Mouse (Mus musculus): ENCODE results near the gene Timm8b.
A peak's percentile ranks its signal among the peaks of the same experiment; 100 is the strongest.

The Timm8b gene

DNA sequence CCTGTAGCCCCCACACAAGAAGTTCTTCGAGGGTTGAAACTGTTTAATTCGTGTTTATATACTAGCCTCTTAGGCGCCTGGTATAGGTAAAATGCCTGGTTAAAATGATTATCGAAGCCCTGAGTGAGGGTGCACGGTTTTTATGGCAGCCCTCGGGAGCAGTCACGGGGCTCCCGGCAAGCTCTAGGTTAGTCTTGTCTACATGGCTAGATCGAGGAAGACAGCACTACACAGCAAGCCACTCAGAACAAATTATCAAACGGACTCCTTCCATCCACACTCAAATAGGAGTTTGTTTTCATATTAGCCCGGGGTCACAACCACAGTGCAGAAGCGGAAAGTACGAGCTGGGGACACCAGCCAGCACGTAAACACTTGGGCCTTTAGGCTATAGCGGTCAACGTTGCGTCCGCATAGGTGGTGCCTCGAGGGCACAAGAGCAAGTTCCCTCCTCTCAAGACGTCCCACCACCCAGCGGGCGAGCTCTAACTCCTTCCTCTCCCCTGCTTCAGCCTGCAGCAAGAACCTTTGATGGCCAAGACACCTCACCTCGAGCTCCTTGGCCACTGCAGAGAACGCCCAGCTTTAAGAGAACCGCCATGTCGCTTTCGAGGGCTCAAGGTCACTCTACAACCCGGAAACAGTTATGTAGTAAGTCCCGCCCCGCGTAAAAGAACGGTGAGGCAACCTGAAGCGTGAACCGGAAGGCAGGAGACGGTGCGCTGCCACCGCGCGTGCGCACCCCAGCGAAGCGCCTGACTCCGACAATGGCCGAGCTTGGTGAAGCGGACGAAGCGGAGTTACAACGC, at the start of gene Timm8b, which contains the start of gene Sdhd:
Timm8b (plus strand) TSS at position 722 of the 809 bp plus-strand sequence.
Sdhd (minus strand) TSS at position 624 of the 809 bp plus-strand sequence.
- DNase-seq (ENCODE audit: low read depth, low spot score), result peak; percentile 97

- peak; percentile 61 for DNase-seq (ENCODE audit: low read depth, low spot score)
Measured at GRCm38 (mm10) chr9:50554241-50555093, 49.2 kb upstream of the Timm8b start, which contains the start of gene Il18. Gene Il18, plus strand, starts transcription at chr9:50554827.

DNA sequence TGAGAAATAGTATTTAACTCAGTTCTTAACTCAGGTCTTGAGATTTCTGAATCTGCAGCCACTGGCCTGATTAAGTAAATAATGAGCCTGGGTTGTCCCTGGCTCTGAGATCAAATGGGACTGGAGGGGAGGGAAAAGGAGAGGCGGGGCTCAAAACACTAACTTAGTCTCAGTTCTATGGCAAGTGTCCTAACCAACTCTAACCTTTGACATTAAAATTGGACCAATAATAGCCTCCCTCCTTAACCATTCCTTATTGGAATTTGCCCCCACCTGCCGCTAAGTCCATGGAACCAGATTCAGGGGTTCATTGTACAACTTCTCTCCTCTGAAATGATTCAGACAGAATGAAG, 48.6 kb upstream of the Timm8b start, which contains the start of gene Bco2:
Bco2 (minus strand) TSS at position 88 of the 353 bp plus-strand sequence.
- peak; percentile 24 for DNase-seq (ENCODE audit: low read depth, low spot score)

DNA sequence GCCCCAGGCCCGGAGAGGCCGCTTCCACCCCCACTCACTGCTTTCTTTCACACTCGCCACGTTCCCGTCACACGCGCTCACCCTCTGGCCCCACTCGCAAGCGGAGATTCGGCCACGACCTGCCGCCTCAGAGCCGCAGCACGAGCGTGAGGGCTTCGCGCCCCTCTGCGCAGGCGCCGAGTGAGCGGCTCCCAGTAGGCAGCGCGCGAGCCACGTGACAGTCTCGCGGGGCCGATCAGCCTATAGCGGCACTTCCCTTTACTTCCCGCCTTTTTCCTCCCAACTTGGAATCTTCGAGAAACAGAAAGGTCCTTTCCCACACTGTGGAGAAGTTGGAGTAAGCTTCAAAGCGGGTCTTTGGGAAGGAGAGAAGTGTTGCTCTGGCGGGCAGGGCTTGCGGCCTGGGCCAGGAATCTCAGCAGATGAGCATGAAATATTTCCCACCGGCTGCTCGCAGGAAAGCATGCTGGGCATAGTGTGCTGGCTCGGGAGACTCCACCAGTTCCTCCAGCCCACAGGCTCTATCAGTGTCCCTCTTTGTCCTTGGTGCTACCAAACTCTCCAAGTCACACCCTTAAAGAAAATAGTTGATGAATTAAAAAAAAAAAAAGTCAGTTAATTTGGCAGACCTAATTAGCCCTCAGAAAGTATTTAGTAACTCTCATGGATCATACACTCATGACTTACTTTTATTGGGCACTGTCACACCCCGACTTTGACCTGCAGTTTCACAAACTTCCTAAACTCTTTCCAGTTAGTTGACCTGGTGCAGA, 42.4 kb upstream of the Timm8b start, which contains the start of gene Tex12:
Tex12 (minus strand) TSS at position 181 of the 773 bp plus-strand sequence.
- peak; percentile 68 for DNase-seq (ENCODE audit: low read depth, low spot score)

- no peak for DNase-seq (ENCODE audit: low read depth, low spot score)
Measured at GRCm38 (mm10) chr9:50561918-50562360, 41.8 kb upstream of the Timm8b start.

DNA sequence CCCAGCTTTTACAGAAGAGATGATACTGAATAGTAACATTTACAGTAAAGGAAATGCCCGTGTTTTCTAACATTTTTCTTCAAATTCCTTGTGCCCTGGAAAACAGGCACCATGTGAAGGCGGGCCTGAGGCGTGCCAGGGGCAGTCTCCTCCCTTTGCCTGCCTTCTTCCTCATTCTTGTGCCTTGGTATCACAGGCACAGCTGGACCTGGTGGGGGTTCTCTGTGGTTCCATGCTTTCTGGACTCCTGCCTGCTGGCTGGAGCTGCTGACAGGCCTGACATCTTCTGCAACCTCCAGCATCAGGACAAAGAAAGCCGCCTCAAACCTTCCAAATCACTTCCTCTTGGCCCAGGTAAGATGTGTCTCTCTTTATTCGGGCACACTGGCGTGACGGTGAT, 38.5 kb upstream of the Timm8b start:
- no peak for DNase-seq (ENCODE audit: low read depth, low spot score)

GRCm38 (mm10) chr9:50565940-50566339, 37.8 kb upstream of the Timm8b start:
- no peak for DNase-seq (ENCODE audit: low read depth, low spot score)

DNA sequence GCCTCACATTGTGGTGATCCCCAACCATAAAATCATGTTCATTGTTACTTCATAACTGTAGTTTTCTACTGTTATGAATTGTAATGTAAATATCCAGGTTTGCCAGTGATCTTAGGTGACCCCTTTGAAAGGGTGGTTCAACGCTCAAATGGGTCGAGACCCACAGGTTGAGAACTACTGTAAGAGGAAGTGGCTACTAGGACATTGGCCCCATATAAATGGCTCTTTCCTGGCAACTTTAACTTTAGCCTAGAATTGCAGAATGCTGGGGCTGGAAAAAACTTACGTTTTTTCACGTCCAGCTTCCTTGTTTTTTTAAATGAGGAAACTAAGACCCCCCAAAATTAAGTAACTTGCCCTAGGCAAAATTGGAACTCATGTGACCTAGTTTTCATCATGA, 36.3 kb upstream of the Timm8b start:
- no peak for DNase-seq (ENCODE audit: low read depth, low spot score)

- no peak for DNase-seq (ENCODE audit: low read depth, low spot score)
Measured at GRCm38 (mm10) chr9:50567881-50568280, 35.8 kb upstream of the Timm8b start.

DNA sequence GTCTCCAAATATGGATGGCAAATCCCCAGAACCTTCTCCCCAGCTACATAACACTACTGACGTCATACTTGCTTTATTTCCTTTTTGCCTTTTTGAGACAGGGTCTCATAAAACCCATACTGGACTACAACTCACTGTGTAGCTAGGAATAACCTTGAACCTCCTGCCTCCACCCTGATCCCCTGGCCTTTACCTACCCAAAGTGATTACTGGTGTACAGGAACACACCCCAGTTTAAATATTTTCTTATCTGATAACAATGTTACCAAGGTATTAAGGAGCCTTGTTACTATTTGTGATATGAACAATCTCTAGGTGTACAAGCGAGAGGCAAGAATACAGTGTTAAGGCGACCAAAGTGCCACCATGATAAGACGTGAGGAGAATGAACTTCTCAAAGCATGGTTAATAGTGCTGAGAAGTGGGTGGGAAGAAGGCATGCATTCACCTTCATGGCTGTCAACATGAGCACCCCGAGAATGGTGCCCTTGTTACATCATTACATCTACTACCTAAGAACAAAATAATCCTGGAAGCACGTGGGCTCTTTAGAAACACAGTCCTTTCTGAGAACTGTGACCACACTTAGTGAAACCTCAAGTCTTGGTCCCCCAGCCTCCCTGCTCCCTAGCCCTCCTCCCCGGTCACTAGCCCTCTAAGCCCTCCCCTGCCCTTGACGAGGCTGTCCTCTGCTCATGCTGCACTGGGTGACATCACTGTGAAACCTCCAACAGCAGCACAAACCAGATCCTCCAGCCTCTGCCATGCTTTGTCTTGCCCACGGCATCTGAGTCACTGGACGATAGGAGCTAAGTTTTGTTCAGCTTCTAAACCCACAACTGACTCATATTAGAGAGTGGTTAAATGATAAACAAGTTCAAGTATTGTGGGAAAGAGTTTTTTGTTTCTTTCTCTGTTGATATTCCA, 33.8 kb upstream of the Timm8b start:
- DNase-seq (ENCODE audit: low read depth, low spot score), result no peak

GRCm38 (mm10) chr9:50580370-50580769, 23.3 kb upstream of the Timm8b start:
- no peak for DNase-seq (ENCODE audit: low read depth, low spot score)

- DNase-seq (ENCODE audit: low read depth, low spot score), result no peak
Measured at GRCm38 (mm10) chr9:50585145-50585818, 18.4 kb upstream of the Timm8b start.

GRCm38 (mm10) chr9:50586955-50587354, 16.8 kb upstream of the Timm8b start:
- no peak for DNase-seq (ENCODE audit: low read depth, low spot score)

GRCm38 (mm10) chr9:50590856-50591518, 12.7 kb upstream of the Timm8b start:
- no peak for DNase-seq (ENCODE audit: low read depth, low spot score)

- DNase-seq (ENCODE audit: low read depth, low spot score), result no peak
Measured at GRCm38 (mm10) chr9:50592955-50593354, 10.8 kb upstream of the Timm8b start.

- peak; percentile 64 for DNase-seq (ENCODE audit: low read depth, low spot score)
Measured at GRCm38 (mm10) chr9:50593544-50593943, 10.2 kb upstream of the Timm8b start.

DNA sequence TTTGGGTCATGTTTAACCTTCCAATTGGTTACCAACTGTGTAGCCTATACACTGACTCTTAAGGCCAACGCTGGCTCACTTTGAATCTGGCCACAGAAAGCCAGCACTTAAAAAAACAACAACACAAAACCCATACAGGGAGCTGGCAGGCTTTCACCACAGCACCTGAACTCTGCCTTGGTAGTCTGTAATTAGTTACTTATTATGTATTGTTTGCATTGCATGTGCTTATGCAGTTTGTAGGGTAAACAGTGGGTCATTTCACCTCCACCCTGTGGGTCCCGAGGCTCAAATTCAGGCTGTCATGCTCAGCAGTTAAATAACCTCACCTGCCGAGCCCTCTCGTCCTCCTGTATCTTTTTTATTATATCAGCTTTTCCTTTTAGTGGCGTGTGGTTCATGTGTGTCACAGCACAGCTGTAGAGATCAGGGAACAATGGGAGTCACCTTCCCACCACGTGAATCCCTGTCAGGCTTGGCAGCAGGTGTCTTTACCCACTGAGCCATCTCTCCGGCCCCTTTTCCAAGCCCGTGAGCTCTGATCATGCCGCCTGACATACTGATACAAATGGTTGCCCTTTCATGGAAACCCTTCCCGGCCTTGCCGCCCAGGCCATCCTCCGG, 8.8 kb upstream of the Timm8b start:
- DNase-seq (ENCODE audit: low read depth, low spot score), result no peak

DNA sequence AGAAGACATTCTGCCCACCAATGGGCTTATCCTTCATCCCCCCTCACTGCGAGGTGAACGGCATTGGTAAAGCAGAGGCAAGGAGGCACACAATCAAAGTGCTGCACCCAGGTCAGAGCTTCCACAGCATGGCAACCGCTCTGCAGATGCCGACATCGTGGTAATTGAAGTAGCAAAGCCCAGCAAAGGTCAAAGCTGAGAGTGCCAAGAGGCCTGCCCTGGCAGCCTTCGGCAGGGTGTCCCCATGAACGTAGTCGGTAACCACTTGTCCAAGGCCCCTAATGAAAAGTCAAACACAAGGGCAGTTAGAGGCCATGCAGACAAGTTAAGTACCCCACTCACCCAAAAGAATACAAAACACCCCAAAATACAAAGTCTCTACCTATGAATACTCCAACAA, 6.7 kb upstream of the Timm8b start:
- DNase-seq (ENCODE audit: low read depth, low spot score), result no peak

GRCm38 (mm10) chr9:50601536-50601935, 2.2 kb upstream of the Timm8b start:
- DNase-seq (ENCODE audit: low read depth, low spot score), result no peak

Measured in ES-CJ7 (cell line).